Mouse (Mus musculus) small intestine, adult 2 months (tissue): ENCODE measurements around the gene Bmpr1b. TPM values are rescaled to one million over a fixed set of nuclear protein-coding genes. Genes with fewer than 3 reads are reported as not detected.

ENCODE experiments used
- H3K27ac ChIP-seq: fragments of 200-500 bp; 2 replicates; pipeline ENCODE4 v1.5.1; 2012; ENCODE audit warnings: low read depth, low read length, control low read depth, inconsistent platforms; ENCODE audit not compliant: insufficient read depth
- H3K27me3 ChIP-seq: fragments of 200-500 bp; 2 replicates; pipeline ENCODE4 v1.6.1; 2012; ENCODE audit warnings: mild to moderate bottlenecking, moderate library complexity, low read length, inconsistent platforms; ENCODE audit not compliant: control insufficient read depth, insufficient read depth
- H3K36me3 ChIP-seq: fragments of 200-500 bp; 2 replicates; pipeline ENCODE4 v1.6.1; 2012; ENCODE audit warnings: mild to moderate bottlenecking, low read length, control low read depth, inconsistent platforms; ENCODE audit not compliant: control insufficient read depth, insufficient read depth
- H3K4me1 ChIP-seq: fragments of 200-500 bp; 2 replicates; pipeline ENCODE4 v1.6.1; 2012; ENCODE audit warnings: low read length, inconsistent platforms, mixed read lengths; ENCODE audit not compliant: control insufficient read depth, insufficient read depth, insufficient read length
- H3K4me3 ChIP-seq: fragments of 200-500 bp; 2 replicates; pipeline ENCODE4 v1.5.1; 2012; ENCODE audit warnings: low read depth, mild to moderate bottlenecking, control low read depth, inconsistent platforms, low read length, moderate library complexity
- CTCF ChIP-seq: fragments of 200-500 bp; IDR thresholded peaks from 2 replicates; pipeline ENCODE4 v1.5.1; 2012; ENCODE audit warnings: low read depth, mild to moderate bottlenecking, control low read depth, inconsistent platforms, low read length, moderate library complexity, mixed read lengths; ENCODE audit not compliant: insufficient replicate concordance, insufficient read length; ENCODE audit errors: extremely low read depth
- POLR2A ChIP-seq: fragments of 200-500 bp; IDR thresholded peaks from 2 replicates; pipeline ENCODE4 v1.6.1; 2012; ENCODE audit warnings: low read depth, mild to moderate bottlenecking, control low read depth, inconsistent platforms, low read length, moderate library complexity
- WGBS: fragments of 180-500 bp; shearing (Covaris S2); methylation state at CpG from one replicate; pipeline ENCODE4 v1.1.7; 2018; 5-methylcytosine and 5-hydroxymethylcytosine counted together
- polyA plus RNA-seq: library from polyadenylated mRNA; depleted of rRNA; stranded (reverse); fragments of >200 nt; gene quantifications from 2 replicates; pipeline ENCODE4 v1.2.3, GENCODE M21; 2012

The Bmpr1b gene
- polyA plus RNA-seq, 1 experiment: not detected

DNA sequence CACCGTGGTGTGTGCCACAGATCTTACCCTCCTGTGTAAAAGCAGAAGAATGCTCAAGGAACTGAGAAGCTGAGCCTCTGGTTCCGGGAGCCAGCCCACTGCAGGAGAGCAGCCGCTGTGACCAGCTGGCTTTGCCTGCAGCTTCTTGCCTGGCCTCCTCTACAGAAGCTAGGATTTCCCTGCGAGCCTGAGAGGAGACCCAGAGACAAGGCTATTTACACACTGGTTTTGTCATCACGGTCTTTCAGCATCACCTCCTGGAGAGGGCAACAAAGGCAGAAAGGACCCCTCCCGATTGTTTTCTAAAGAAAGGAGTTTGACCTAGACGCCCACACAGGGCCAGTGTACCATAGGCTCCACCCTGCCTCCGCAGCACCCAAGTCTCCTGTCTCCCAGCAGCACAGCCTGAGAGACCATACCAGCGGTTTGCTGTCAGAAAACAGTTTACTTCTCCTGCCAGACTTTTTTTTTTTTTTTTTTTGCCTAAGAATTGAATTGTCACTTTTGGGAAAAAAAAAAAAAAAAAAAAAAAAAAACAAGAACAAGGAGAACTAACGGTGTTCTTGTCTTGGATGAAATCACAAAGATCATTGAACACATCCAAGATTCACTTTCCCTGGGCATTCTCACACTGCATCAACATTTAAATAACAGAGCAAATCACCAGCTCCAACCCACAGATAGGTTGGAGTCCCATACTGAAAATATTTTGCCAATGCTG lies 237.7 kb downstream of the Bmpr1b start:
- TF ChIP-seq CTCF: no peak
- no peak for TF ChIP-seq POLR2A
- Histone ChIP-seq H3K4me3 (no peak overlapping the region), H3K27ac (no peak overlapping the region), H3K4me1 (no peaks in the 10 kb centered on the region), H3K36me3 (no peaks in the 10 kb centered on the region), H3K27me3 (no peaks in the 10 kb centered on the region)
- 11% methylated on average over 10 of the region's 10 CpGs for WGBS

DNA sequence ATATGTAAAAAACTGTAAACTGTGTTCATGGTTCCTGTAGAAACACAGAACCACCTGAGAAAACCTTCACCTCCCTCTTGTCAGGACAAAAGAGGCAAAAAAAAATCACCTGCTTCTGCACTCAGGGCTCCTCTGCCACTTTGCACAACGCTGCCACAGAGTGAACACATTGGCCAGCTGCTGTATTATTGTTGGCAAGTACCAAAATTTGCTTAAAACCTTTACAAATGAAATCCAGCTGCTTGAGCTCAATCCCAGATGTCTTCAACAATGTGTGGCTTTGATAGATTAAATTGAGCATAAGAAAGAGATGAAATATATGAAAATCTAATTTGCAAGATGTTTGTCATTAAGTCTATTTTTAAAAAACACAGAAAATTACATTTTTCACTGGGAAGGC lies 245.8 kb downstream of the Bmpr1b start:
- Histone ChIP-seq H3K27ac (no peak overlapping the region), H3K4me3 (no peak overlapping the region), H3K36me3 (no peaks in the 10 kb centered on the region), H3K4me1 (no peaks in the 10 kb centered on the region), H3K27me3 (no peaks in the 10 kb centered on the region)
- TF ChIP-seq POLR2A (no peak), CTCF (no peak)
- WGBS: 52% methylated on average over 1 of the region's 1 CpGs

DNA sequence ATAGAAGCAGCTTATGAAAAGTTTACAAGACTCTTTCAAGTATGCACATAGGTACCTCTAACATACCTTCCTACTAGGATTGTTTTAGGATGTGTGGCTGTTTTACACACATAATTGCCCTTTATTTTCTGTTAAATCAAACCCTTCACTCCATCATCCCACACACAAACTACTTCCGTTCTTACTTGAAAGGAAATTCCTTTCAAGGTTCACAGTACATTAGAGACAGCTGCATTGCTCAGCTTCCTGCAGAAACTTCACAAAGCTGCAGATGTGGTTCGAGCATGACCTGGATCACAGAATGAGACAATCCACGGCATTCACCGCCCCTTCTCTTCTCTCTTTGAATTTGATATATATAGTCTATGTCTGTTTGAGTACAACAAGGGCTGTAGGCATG lies 248.1 kb downstream of the Bmpr1b start:
- no peaks in the 10 kb centered on the region for H3K4me1 ChIP-seq
- TF ChIP-seq POLR2A (no peak), CTCF (no peak)
- no peak overlapping the region for H3K4me3 ChIP-seq
- H3K27me3 ChIP-seq: no peaks in the 10 kb centered on the region
- no peaks in the 10 kb centered on the region for H3K36me3 ChIP-seq
- WGBS: 63% methylated on average over 4 of the region's 4 CpGs
- H3K27ac ChIP-seq: no peak overlapping the region

DNA sequence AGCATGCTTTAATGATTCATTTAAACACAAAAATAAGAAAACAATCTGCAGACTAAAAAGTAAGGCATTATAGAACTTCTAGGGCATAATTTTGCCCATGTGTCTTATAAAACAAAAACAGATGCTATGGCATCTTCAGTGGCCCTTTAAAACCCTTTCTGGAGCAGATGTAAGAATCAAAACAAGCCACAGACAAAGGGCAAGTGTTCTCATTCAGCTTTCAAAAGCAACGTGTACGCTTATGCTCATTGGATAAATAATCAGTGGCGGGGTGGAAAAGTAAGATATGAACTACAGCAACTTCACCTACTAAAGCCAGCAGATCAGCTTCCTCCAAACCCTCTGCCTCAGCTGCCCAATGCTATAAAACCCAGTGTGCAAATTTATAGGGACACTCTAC lies 249.6 kb downstream of the Bmpr1b start:
- 62% methylated on average over 3 of the region's 3 CpGs for WGBS
- H3K27ac ChIP-seq: no peak overlapping the region
- H3K27me3 ChIP-seq: no peaks in the 10 kb centered on the region
- H3K36me3 ChIP-seq: no peaks in the 10 kb centered on the region
- no peaks in the 10 kb centered on the region for H3K4me1 ChIP-seq
- TF ChIP-seq POLR2A (no peak), CTCF (no peak)
- H3K4me3 ChIP-seq: no peak overlapping the region

DNA sequence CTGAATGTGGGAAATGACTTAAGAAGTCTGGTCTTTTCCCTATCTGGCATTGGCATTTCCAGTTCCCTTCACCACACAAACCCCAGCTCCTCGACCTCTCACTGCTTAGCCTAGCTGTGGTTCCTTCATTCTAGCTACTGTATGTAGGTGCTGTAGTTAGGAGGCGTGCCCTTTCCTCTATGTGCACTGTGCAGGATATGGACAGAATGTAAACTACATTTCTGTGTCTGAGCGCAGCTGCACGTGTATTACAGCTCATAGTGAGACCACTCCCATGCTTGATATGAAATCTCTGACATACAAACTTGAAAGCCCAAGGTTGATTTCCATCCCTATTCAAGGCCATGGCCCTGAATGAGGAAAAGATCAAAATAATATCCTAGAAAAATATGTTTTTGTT lies 252.1 kb downstream of the Bmpr1b start:
- Histone ChIP-seq H3K36me3 (no peaks in the 10 kb centered on the region), H3K4me3 (no peak overlapping the region), H3K4me1 (no peaks in the 10 kb centered on the region), H3K27me3 (no peaks in the 10 kb centered on the region), H3K27ac (no peak overlapping the region)
- TF ChIP-seq POLR2A: no peak
- no peak for TF ChIP-seq CTCF
- 55% methylated on average over 4 of the region's 4 CpGs for WGBS

DNA sequence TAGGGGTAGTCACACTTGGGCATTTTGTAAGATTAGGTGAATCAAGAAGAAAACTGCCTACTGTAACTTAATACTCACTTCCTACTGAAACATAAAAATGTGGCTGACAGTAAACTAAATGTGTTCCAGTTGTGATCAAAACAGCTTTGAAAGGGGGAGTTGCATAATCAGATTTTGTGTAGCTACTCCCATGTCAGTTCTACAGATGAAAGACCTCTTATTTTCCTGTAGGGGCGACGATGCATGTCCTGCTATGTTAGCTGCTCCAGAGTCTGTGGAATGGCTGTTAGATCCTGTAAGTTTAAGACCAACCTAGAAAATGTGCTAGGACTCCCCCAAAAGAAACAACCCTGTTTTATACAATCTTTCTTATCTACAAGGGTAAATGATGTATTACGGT lies 253.2 kb downstream of the Bmpr1b start:
- H3K4me1 ChIP-seq: no peaks in the 10 kb centered on the region
- no peaks in the 10 kb centered on the region for H3K27me3 ChIP-seq
- H3K4me3 ChIP-seq: no peak overlapping the region
- TF ChIP-seq CTCF (no peak), POLR2A (no peak)
- no peaks in the 10 kb centered on the region for H3K36me3 ChIP-seq
- WGBS: 70% methylated on average over 3 of the region's 3 CpGs
- H3K27ac ChIP-seq: no peak overlapping the region

DNA sequence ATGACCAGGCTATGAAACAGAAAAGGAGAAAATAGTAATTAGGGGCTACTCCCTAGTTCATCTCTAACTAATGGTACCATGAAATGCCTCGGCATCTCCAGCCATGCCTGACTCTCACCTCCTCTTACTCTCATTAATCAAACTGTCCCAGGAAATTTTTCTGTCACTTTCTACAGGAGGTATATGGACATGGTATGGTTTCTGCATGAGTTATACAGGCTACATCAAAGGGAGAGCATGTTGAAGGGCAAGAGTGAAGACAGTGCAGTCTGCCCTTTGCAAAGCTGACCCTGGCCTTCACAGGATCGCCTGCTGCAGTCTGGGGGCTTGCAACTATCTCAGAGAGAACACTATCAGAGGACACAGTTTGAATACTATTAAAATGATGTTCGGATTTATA lies 254.6 kb downstream of the Bmpr1b start:
- Histone ChIP-seq H3K27me3 (no peaks in the 10 kb centered on the region), H3K27ac (no peak overlapping the region), H3K4me3 (no peak overlapping the region), H3K4me1 (no peaks in the 10 kb centered on the region), H3K36me3 (no peaks in the 10 kb centered on the region)
- 69% methylated on average over 3 of the region's 3 CpGs for WGBS
- TF ChIP-seq CTCF (no peak), POLR2A (no peak)
